Mouse (Mus musculus) natural killer cell, adult 2 months (primary cell): ENCODE data around the gene Atg16l2.

Experiments used
- DNase-seq, 2 experiments: peaks; one replicate each; pipeline ENCODE4 v3.0.0; 2022; ENCODE audit warnings: low spot score in 2 of 2

Gene Atg16l2

DNA sequence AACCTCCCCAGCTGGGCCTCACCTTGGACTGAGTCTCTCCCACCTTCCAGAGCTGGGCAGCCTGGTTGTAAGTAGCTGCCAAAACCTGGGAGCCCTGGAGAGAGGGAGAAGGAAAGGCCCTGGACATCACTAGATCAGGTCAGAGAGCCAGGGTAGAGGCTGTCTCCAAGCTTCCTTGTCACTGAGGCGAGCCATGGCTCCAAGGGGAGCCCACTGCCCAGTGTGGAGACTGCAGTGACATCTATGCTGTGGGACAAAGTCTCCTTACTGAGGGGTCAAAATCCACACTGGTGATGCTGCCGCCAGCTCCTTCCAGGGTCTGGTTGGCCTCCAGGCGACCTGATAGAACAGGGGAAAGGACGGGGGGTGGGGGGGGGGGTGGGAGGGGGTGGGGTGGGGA lies 10.0 kb downstream of the Atg16l2 start:
- DNase-seq, result no peak

DNA sequence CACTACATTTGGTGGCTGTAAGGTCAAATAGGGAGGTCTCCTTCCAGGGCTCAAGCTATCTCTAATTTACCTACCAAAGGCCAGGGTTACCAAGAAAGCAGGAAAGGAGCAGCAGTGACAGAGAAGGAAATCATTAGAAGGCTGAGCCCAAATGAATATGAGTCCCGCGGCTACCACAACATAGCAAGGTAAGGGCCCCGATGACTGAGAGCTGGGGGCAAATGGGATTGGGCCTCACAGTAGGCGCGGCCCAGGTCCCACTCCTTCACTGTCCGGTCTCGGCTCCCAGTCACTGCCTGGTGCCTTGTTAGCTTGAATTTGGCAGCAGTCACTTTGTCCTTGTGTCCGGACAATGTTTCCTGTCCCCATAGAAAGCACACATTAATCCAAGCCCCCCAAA lies 10.4 kb downstream of the Atg16l2 start:
- DNase-seq, result no peak

DNA sequence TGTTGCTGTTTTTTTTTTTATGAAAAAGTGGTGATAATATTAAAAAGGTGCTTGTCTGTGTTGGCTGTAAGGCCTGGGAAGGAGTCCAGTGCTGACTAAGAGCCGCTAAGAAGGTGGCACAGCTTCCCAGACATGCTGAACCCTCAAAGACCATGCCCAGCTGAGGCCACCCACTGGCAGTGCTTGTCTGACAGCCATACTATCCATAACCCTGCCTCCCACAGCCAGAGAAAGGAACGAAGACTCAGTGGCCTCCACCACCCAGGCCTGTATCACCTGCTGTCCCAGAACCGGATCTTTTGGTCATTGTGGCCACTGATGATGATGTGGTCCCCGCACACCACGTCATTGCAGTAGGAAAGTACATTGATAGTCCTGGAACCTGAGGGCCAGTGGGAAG lies 10.8 kb downstream of the Atg16l2 start:
- DNase-seq, result no peak

DNA sequence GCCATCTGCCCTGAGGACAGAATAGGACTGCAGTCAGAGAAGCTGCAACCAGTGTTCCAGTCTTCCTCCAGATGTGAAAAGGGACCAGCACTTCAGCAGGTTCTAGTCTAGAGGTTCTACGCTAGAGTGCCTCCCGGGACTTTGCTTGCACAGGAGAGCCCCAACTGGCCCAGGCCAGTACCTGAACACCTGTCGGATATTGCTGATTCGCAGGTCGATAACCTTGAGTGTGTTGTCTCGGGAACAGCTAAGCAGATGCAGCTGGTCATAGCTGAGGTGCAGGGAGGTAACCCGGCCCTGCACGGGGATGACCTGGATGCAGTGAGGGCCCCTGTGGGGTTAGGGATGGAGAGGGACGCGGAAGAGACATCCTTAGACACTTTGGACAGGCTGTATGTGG lies 11.7 kb downstream of the Atg16l2 start:
- no peak for DNase-seq

DNA sequence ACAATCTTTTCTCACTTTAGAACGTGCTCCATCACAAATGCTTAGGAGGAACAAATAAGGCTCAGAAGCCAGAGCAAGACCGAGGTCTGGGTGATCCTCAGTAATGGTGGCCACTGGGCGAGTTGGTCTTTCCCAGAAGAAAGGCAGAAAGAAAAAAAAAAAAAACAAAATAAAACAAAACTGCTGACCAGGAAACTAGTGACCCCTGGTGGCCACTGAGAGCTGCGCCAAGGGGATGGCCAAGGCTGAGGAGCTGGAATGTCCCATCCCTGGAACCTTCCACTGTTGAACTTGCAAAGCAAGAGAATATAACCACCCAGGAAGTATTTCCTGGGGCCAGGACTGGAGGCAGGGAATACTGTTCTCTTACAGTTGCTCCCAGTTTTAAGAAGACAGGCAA lies 13.6 kb downstream of the Atg16l2 start:
- DNase-seq, result peak in 1 of 2 experiments; percentile 35

DNA sequence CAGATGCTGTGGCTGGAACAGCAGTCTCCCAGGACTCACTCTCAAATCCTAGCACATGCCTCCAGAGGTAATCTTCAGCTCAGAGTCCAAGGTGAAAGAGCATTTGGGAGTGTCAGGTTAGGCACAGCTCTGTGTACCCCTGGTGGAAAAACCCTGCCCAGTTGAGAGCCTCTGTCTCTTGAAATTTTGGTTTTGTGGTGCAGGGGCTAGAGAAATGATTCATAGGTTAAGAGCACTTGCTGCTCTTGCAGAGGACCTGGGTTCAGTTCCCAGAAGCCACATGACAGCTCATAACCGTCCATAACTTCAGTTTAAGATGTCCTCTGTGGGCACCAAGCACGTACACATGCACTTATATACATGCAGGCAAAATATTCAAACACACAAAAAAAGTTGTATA lies 14.2 kb downstream of the Atg16l2 start:
- no peak for DNase-seq

DNA sequence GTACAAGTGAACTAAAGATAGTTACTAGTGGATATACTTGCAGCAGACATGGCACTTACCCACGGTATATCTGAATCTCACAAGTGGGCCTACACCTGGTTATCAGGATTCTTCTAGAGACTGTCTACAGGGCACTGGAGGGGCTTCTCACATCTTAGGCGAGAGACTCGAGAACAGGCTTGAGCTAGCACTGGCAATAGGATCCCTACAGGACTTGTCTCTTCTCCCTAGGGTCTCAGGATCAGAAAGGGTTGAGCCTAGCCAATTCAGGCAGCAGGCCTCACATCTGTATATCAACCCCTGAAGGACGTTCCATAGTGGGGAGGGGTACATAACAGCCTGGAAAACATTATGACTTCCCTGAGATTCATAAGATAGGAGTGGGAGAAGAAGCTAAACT lies 15.2 kb downstream of the Atg16l2 start:
- DNase-seq, result no peak

DNA sequence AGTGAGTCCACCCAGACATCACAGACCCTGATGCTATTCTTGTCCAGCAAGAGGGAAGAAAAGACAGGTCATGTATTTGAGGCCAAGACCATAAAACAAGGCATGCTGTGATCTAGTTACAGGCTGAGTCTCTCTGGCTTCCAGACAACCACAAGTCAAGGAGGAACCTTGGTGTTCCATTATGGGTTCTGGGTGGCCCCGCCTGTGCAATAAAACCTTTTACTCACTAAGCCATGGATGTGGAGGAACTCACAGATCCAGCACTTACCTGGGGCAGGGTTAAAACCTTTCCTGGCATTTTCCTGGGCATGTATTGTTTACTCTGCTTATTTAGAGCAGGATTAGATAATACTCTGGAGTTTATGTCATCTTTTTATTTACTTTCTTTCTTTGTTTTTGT lies 17.5 kb downstream of the Atg16l2 start:
- no peak for DNase-seq

DNA sequence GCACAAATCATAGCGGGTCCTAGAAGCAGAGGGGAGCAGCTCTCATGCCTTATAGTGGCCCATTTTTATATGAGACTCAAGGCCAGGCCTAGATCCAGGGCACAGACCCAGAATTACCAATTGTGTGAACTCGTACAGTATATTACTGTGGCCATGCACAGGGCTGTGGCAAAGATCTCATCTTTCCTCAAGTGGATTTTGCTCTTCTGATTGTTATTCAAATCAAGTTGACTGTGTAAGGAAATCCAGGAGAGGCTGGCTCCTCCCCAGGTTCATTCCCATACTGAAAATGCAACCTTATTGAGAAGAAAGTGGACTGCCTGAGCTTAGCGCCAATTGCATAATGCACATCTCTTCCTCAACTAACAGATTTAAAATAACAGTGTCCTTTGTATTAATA lies 19.3 kb downstream of the Atg16l2 start:
- no peak for DNase-seq

DNA sequence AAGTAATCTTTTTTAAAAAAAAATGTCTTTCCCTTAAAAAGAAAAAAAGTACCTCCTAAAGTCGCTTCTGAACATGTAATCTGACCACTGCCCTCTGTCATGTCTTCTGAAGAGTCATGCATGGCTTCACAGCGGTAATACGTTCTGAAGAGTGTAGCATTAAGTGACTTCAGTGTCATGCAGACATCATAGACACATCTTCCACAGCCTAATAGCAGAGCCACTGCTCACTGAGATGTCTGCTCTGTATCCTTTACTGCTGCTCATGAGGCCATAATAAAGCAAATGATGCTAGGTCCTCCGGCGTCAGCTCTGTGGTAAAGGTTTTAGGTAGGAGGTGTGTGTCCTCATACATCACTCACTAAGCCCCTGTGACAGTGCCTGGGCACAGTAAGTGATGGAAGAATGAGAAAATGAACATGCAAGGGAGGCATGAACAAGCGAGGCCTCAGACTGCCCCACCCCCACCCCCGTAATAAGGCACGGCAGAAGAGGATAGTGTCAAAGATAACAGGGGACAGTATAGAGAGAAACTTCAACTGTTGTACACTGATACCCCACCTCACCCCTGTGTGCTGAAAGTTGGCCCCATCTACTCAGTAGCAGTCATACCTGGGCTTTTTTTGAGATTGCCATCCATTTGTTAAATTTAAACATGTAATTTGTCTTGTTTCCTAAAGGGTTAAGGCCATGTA lies 29.4 kb downstream of the Atg16l2 start:
- no peak for DNase-seq

DNA sequence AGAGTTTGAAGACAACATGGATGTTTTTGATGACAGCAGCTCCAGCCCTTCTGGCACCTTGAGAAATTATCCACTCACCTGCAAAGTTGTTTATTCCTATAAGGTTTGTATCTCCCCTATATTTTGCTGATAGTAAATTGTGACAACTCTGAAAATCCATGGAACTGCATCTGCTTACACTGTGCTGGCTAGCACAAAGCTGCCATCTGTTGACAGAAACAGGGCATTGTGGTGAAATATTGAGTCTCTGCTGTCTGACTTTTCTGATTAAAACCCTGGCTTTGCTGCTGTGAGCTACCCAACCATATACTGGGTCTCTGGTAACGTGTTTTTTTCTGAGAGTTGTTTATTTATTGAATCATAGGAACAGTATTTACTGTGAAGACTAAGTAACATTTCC lies 30.4 kb downstream of the Atg16l2 start:
- DNase-seq, result no peak

DNA sequence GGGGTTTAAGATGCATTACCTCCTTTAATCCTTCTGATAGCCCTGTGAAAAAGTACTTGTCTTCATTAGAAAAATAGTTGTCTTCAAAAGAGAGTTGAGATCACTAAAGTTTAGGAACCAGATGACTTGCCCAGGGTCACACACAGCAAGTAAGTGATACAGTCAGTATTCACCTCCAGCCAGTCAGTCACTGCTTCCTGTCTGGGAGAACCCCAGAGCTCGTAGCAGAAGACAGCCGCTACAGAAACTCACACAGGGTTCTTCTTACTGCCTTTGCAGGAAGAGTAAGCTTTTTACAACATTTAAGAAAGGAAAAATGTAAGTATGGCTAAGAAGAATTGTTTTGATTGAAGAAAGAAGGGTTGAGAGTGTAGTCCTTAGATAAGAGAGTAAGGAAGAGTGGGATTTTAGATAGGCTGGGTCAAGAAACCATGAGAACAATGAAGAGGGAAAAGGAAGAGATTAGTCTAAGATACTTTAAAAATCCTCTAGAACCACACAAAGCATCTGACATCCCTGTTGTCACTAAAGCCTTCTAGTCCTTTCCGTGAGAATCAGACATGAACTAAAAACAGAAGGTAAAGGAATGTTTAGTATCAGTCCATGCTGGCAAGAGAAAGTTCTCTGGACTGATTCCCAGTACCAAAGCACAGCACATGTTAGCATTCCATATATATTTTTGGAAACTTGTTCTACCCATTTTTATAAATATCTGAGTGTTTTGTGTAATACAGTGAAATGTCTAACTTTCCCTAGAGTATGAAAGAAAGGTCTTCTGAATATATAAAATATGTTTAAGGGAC lies 34.4 kb downstream of the Atg16l2 start:
- no peak for DNase-seq

DNA sequence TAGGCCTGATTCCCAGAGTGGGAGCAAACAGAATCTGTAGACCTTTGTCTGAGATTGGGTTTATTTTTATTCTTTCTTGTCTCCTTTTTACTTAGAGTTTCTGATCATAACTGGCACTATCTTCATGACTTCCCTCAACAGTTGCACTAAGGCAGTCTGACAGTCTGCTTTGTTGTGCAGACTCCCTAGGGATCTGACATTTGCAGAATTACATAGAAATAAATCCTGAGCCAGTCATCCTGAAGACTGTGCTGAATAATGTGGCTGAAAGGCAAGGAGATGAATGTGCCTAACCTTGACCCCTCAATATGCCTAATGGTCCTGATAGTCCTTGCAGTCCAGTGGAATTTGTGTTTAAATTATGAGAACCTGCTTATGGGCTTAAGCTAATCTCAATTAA lies 38.5 kb downstream of the Atg16l2 start:
- DNase-seq, result no peak

DNA sequence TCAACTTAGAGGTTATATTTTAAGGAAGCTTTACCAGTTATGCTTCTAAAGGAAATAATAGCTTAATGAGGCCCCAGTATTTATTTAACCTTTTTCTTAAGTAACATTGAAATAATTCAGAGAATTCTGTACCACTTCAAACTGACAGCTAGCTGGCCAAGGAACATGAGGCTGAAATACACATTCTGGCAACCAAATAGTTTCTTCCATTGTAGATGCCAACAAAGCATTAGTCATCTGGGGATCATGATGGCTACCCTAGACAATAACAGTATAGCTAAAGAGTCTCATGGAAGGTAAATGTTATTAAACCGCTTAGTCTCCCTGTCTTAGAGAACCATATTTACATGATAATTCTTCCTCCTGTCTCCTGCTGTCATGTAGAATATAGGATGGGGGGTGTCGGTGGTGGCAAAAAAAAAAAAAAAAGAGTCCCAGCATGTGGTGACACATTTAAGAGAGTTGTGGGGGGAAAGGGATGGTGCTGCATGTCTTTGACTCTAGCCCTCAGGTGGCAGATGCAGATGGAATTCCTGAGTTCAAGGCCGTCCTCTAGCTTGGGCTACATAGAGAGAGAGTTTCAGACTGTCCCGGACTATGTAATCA lies 40.0 kb downstream of the Atg16l2 start:
- no peak for DNase-seq

DNA sequence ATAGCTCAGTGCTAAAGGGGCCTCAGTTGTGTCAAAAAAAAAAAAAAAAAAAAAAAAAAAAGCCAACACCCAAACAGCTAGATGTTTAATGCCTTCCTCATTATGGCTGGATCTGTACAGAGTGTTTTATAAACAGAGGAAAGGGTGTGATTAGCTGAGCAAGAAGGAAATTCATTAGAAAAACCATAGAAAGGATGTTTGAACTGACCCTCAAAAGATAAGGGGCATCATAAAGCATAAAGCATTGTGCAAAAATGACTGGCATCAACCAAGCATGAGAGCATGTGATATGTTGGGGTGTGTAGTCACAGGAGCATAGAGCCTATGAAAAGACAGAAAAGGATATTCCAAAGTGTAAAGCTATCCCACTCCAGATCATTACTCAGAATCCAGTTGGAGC lies 43.6 kb downstream of the Atg16l2 start:
- no peak for DNase-seq

DNA sequence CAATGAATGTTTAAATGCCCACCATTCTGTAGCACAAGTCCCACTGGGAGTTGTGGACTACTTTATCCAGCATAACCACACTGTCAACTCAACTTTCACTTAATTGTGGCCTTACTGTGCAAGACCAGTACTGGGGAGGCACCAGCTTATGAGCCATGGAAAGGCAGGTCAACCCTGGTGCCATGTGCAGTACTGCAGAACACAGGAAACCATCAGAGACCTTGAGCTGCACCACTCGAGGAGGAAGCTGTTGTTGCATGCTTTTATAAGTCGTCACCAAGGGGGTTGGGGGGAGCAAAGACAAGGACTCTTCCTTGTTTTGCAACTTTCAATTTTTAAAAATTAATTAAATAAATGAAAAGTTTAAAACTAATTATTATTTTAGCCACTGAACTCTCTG lies 49.0 kb downstream of the Atg16l2 start:
- no peak for DNase-seq

DNA sequence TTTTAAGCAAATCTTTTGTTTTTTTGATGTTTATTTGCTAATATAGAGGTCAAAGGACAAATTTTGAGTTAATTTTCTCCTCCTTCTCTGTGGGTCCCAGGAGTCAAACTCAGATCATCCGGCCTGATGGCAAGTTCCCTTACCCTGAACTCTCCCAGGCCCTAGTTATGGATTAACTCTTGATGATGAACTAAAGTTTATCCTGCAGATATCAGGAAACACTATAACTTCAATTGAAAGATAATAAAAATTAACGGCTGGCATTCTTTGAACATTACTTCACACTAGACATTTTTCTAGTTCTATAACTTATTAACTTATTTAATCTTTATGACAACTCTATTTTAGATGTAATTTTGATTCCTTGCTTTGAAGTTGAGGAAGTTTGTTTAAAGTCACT lies 52.9 kb downstream of the Atg16l2 start:
- DNase-seq, result no peak

DNA sequence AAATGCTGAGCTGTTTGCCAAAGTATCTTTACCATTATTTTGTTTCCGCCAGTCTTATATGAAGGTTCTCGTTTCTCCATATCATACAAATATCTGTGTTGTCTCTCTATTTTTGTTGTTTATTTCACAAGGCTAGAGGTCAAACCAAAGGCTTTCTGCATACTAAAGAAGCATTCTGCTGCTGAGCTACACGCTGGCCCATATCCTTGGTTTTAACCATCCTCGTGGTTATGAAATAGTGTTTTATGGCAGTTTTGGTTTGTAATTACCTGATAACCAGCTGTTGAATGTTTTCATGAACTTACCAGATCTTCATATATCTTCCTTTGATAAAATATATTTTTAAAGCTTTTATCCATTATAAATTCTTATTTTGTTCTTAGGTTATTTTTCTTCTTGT lies 53.3 kb downstream of the Atg16l2 start:
- no peak for DNase-seq

DNA sequence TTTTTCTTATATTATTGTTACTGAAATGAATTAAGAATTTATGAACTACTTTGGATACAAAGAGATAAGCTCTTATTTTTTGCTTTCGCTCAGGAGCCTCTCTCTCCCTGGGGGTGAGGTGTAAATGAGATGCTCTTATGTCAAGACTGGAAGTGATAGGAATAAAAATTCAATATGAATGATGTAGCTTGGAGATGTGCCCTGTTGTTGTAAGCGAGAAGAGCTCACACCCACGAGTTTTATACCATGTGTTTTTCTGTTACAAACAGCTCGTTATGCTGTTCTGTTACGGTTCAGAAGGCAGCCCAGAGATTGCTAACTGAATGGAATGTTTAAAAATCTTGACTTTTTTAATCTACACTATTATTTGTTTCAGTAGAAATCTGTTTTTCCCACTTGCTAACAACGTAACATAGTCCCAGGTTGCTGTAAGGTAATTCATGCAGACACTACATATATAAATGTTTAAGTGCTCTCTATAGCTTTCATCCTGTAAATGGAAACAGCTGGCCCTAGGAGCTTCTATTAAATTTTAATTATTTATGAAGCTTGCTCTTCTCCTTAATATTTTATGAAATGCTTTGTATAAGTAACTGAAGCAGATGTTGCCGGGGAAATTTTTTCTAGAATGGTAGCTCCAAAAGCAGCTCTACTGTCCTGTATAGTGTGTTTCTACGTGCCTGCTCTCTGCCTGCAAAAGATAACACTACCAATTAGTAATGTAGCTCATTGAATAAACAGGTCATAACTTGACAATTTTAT lies 65.2 kb downstream of the Atg16l2 start:
- no peak for DNase-seq

DNA sequence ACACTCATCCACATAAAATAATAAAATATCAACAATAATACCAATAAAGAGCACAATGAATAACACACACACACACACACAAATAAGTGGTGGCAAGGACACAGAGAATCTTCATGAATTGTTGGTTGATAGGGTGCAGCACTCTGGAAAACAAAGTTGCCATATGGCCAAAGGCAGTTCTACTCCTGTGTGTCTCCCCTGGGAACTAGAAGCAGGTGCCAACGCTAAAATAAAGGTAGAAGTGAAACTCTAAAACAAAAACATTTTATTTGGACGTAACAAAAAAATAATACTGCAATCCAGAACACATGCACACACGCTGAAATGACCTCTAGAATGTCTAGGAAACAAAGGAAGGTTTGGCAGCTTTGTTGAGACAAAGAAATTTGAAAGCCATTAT lies 69.3 kb downstream of the Atg16l2 start:
- DNase-seq, result no peak

DNA sequence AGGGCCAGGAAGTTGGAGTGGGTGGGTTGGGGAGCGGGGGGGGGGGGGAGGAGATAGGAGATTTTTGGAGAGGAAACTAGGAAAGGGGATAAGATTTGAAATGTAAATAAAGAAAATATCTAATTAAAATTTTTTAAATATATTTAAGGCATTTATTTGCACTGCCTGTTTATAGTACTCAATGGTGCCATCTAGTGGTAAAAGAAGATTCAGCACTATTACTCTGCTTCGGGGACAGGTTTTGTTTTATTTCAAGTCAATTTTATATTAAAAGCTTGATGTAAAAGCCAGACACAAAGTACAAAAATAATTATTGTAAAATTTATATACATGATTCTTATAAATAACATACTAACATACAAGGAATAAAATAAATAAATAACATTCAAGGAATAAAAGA lies 70.6 kb downstream of the Atg16l2 start:
- DNase-seq, result no peak

DNA sequence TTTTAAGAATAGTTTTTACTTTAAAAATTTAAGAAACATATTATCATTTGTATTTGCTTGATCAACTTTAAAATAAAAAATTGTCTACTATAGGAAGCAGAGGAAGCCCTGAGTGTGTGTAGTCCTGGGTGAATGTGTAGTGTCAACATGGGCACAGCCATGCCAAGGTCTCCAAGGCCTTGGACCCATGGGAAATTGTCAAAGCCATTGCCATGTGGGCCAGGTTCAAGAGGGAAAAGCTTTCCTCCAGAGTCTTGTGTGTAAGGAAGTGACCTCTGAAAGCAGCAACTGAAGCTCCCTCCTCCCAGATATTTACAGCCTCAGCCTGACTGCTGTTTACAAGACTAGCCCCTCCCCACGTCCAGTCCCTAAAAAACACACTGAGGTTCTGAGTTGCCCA lies 72.7 kb downstream of the Atg16l2 start:
- DNase-seq, result no peak
